Mouse (Mus musculus) cerebellum, postnatal 10 days (tissue): ENCODE measurements around the gene Slc6a11.

Experiments
- DNase-seq, 2 experiments: peaks; one replicate each; pipeline ENCODE4 v3.0.0; 2021; ENCODE audit warnings: mixed read lengths in 2 of 2

Gene Slc6a11

DNA sequence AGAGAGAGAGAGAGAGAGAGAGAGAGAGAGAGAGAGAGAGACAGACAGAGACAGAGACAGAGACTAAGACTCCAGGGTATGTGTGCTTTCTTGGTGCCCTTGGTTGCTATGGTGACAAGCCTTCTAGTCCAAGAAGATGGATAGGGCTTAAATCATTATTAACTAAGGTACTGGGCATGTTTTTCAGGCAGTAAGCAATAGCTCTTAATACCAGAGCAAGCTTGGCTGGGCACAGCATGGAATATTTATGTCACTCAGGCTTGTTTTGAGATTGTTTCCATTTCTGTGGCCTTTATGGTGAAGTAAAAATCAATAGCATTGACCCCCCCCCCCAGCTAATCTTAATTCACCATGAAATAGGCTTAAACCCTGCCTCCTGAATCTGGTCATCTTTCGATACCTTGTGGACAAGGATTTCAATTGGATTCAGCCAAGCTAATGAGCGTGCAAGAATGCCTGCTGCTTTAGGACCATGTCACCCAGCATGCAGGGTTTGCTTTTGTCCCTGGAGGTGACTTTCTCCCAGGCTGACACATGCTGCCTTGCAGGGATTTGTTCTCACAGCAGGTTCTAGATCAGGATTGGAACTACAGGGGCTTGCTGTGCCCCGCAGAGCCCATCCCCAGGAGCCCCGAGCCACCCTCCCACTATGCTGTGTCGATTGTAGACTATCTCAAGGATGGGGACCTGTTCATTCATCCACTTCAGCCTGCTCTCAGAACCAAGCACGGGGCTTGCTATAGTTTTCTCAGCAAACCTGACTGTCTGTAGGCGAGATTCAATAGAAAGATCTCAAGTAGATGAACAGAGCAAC, 51.5 kb downstream of the Slc6a11 start:
- no peak for DNase-seq

DNA sequence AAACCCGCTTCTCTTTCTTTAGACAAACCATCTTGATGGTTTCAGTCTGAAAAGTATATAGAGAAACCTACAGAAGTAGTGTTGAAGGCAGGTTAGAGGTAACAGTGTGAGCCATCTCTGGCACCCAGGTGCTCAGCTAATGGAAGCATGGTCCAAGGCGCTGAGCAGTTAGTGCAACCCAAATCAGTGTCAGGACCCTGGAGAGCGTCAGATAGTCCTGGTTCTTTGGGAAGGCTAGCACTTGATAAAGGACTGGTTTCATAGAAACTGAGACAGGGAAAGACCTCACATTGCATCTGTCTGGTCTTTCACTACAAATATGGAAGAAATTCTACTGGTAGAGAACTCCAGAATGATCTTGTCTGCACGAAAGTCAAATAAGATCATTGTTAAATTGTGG, 56.1 kb downstream of the Slc6a11 start:
- DNase-seq, result no peak

DNA sequence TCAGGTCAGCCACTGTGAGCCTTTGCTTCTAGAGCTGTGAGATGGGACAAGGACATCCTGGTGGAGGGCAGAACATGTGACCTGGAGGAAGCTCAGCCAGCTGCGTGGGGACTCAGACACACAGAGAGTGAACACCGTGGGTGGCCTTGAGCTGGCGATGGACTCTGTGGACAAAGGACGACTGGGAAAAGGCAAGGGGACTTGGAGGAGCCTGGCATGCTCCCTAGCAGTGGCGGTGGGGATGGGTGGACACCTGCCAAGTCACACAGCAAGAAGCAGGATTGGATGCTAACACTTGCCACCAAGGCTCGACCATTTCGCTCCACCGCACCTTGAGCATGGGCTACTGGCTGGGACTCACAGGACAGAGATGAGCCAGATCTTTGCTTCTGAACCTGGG, 57.8 kb downstream of the Slc6a11 start:
- DNase-seq, result peak; percentile 61 to 75

DNA sequence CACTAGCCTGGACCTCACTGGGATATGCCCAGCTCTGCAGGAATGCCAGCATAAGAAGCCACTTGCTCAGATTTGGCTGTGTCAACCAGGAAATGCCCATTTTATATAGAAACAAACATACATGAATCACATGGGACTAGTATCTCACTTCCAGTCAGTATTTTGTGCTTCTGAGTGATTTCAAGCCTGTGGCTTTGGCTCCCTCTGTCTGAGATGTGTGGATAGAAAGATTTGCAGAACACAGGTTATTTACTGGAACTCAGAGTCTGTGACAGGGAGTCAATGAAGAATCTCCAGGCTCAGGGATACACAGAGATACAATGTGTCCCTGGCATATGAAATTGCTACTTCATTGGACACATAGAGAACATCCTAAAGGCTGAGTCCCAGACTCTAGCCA, 65.0 kb downstream of the Slc6a11 start:
- DNase-seq, result no peak

DNA sequence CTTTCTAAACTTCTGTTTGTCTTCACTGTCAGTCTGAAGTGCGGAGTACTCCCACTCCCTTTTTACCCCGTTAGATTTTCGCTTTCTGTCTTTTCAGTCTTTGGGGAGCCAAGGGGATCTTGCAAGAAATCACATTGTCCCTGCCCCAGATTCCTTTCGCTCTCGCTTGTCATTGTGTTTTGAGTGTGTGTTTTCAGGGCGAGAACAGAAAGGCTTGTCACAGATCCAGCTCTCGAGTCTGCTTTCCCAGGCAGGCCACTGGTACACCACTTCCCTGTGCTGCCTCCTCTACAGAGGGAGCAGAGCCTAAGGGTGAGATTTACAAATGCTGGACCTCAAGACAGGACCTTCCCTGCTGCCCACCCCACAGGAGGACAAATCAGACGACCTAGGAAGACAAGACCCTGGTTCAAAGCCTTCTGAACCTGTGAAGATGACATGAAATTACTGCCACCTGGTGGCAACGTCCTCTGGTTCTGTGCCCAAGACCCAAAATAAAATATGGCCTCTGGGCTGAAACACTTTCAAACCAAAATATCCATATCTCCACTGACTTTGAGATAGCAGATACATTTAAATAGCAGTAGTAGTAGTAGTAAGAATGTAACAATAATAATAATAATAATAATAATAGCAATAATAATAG, 68.3 kb downstream of the Slc6a11 start:
- DNase-seq, result peak; percentile 68 to 78

DNA sequence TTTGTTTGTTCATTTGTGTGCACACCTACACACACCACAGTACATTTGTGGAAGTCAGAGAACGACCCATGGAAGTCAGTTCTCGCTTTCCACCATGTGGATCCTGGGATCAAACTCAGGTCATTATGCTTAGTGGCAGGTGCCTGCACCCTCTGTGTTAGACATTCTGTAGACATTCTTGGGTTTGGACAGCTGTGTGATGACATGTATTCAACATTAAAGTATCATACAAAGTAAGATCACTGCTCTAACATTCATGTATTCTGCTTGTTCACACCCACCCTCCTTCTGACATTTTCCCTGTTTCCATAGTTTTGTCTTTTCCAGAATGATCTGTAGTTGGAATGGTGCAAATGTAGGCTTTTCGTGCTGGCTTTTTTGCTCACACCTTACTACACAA, 73.5 kb downstream of the Slc6a11 start:
- no peak for DNase-seq

DNA sequence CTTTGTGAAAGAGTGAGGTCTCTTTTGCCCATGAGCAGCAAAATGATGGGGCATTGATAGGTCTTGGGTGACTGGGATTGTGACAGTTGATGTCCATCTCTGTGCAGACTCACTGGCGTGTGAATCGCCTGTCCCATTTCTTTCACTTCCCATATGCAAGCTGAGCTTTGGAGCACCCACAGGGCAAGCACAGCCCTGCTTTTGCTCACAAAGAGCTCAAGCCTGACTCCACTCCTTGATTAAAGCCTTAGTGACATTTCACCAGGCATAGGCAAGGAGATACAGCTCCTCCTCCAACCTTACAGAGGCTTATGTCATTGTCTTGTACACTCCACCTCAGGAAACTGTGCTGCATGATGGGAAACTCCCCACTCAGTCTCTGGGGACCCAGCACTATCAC, 77.3 kb downstream of the Slc6a11 start:
- no peak for DNase-seq

DNA sequence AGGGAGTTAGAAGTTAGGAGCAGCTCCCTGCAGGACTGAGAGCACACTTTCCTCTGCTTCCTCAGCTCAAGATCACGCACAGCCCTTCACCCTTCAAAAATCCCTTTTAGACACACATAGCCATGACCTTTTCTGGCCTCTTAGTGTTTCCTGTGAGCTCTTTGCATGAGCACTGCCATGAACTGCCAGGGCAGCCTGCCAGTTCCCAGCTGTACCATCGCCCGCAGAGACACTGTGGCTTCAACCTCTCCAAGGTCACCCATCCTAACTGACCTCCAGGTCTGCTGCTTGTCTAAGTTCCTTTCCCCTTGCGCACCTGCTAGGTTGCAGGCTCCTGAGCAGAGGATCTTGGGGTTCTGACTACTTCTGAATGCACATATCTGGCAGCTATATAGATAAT, 83.4 kb downstream of the Slc6a11 start:
- DNase-seq, result no peak

DNA sequence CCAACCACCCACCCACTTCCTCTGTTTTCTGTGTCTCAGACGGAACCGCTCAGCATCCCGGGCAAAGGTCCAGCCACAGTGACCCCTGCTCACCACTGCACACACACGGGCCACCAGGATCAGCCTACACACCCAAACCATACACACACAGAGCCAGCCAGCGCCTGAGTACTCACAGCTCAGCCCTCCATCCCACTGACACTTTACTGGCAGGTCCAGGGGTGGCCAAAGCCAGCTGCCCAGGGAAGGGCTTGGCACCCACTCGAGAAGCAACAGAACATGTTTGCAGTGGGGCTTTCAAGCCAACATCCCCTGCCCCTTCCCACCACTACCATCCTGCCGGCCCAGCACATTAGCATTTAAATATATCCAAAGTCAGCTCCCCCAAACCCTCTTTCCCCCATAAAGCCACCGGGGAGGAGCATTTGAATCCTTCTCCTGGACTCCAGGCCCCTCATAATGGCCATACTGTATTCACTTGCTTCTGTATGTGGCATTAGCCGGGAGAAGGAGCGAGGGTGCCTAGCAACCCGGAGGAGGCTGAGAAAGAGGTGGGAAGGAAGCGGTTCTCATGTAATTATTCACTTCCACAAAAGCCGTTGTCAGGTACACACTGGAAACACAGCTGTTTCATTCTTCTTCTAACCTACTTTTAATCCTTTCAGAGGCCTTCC, 85.8 kb downstream of the Slc6a11 start:
- DNase-seq, result peak; percentile 44 to 64

DNA sequence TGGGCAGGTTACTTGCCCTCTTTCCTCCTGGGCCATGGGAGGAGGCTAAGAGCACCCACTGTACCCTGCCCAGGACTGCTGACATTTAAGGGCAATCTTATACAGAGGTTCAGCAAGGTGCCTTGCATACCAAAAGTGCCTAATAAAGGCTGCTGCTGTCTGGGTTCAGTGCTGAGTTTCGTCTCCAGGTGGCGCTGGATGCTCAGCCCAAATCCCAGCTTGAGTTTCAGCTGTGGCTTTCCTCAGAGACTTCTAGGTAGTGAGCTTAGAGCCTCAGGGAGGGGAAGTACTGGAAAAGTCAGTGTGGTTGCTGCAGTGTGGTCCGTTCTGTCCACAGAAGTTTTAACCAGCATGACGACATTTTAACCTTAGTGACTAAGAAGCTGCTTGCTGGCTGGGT, 93.4 kb downstream of the Slc6a11 start:
- DNase-seq, result peak; percentile 59 to 64

DNA sequence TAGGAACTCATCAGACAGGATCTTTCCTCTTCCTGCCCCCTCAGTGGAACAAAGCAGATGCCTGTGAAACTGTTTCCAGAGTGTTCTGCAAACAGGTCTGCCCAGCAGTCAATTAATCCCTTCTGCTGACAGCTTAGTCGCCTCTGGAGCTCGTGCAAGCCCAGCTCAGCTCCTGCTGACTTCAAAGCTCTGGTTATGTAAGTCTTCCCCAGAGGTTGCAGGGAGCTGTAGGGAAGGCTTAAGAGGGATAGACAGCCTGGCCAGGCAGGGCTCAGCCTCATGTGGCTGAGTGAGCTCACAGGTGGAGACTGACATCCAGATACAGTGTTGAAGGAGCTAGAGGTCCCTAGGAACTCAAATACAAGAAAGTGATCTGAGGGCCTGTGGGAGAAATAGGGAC, 96.3 kb downstream of the Slc6a11 start:
- no peak for DNase-seq

DNA sequence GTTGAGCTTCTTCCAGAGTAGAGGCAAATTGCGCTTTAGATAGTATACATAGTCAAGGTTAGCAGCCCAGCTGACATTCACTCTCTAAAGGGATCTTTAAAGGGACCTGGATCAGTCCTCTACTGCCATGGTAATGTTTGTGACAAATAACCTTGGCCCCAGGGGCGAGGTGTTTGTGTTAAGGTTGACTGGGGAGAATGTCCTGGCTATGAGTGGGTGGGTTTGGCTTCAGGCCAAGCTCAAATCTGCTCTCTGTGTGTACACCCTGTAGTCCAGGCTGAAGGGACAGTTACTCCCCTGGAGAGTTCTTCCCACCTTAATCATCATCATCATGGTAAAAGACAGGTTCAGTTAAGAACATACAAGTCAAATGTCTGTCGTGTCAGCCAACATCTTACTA, 97.2 kb downstream of the Slc6a11 start:
- DNase-seq, result no peak

DNA sequence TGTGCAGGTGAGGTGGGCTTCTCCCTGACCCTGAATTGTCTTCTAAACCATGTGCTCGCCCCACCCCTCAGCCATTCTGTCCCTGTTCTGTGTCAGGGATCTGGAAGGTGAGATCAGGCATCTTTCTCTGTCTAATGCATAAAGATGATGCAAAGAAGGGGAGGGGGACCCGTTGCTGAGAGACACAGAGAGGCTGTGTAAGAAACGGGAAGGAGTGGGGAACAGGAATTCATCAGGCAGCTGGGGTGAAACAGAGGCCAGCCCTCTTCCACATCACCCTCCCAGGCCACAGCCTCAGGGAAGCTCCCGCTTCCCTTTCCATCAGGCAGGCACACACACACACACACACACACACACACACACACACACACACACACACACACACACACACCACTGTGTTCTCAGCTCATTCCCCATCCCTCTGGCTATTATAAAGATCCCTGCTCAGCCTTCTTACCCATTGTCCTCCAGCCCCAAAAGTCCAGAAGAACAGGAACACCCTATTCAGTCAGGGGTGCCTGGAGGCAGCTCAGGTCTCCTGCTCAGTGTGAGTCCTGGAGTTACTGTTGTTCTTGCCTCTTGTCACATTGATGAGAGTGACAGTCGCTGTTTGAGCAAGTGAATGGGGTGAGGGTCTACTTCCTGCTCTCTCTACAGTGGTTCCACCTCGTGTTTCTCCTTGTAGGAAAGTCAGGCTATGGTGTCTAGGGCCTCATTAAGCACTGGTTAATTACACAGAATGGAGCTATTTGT, 108.0 kb downstream of the Slc6a11 start:
- no peak for DNase-seq

DNA sequence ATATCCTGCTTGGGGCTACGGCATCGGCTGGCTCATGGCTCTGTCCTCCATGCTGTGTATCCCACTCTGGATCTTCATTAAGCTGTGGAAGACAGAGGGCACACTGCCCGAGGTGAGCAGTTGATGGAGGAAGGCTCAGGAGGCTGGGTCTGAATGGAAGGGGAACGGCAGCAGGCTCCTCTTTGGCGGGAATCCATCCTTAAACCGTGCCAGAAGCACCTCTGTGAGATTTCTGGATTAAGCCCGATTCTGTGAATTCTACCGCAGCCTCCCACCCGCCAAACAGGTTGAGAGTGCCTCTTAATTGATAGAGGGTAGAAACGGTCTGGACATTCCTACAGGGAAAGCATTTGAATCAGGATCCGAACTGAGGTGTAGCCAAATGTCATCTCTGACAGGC, 114.6 kb downstream of the Slc6a11 start:
- peak; percentile 83 to 85 for DNase-seq

DNA sequence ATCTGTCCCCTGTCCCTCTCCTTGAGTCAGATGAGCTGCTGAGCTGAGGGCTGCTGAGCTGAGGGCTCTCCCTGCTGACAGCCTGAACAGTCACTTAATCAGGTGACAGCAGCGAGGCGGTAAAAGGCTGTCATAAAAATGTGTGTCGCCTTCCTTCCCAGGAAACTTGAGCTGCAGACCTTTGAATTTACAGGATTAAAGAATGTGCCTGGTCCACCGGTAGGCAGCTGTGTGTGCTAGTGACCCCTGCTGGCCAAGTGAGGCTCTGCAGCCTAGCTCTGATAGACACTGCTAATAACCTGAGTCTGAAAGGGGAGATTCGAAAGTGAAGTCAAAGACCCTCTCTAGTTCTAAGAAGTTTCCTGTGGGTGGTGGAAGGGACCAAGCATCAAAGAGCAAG, 119.3 kb downstream of the Slc6a11 start:
- DNase-seq, result peak; percentile 89 to 92

DNA sequence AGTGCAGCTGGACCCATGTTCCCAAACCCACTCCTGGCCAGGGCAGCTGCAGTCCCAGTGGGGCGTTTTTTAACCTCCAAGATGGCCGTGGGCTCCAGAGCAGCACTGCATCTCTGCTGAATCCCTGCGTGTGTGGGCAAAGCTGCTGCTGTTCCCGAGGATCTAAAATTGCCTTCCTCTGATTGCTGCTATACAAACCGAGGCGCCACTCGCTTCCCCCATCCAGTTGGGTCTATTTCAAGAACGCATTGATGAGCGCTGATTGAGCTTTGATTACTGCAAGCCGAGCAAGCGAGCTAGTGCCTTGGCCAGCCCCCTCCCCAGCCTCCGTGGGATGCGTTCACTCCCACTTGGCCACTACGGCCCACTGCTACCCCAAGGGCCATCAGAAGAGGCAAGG, 123.9 kb downstream of the Slc6a11 start:
- no peak for DNase-seq

DNA sequence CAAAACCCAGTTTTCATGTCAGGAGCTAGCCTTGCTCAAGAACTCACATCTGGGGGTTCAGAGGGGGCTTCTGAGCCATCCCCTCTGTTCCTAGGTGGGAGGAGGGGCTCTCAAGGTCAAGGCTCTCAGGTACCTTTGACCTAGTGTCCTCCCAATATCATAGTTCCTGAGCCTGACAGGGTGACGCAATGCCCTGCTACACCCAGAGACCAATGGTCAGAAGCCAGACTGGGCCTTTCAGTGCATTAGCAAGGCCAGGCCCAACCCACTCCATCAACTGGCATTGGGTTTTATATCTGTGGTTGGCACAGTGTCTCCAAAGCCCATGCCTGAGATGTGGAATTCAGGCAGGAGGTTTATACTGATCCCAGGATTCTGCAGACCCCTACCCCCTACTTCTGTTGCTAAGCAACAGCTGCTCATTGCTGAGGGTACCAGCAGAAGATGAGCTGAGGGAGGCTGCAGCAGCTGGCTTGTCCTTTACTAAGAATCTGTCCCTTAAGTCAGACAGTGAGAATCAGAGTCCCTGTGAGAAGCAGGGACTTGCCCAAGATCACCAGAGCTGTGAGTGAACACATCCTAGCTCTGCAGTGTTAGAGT, 126.8 kb downstream of the Slc6a11 start:
- no peak for DNase-seq

DNA sequence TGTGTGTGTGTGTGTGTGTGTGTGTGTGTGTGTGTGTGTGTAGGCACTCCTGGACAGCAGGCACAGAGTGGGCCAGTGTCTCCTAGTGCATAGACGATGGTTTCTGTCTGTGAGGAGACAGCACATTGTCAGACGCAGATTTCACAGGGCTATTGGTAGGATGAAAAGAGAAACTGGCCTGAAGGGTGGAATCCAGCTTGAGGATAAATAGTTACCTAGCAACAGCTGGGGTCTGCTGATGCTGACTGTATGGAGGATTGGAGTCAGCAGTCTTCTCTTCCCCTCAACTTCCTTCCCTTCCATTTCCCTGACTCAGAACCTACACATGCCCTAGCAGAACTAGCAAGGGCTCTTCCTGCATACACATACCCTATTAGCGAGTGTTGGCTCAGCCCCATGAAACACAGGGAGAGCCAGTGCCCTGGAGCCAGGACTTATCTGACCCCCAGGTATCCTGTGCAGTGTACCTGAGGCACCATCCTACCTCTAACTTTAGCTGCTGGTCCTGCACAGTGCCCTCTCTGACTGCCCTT, 127.7 kb downstream of the Slc6a11 start:
- DNase-seq, result no peak

DNA sequence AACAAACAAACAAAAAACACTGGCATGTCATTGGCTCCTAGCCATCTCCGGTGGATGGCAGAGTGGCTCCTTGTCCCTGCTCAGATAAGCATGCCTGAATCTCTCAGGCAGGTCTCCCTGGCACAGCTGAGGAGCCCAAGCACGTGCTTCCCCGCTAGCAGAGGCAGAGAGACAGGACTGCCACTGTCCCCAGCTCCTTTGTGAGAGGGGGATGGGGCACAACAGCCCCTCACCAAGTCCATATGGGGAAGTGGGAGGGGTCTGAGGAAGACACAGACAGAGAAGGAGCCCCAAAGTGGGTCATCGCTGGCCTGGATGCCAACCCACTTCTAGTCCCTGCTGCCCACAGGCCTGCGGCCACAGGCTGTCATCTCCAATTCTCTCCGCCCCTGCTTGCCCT, 130.6 kb downstream of the Slc6a11 start:
- peak; percentile 81 to 84 for DNase-seq

DNA sequence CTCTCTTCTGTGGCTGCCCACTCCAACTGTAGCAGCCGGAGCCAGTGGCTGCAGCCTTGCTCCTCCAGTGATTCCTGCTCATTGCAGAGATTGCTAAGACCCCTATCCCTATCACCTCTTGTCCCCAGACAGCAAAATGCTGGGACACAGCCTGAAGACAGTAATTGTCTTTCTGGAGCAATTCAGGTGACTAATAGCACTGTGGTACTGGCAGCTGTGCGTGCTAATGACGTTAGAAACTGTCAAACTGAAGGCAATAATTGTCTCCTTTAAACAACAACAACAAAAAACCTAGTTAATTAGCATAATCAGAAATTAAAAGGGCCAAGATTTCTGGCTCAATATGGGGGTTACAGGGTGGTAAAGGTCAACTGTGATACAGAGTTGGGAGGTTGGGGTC, 133.0 kb downstream of the Slc6a11 start:
- DNase-seq, result no peak

DNA sequence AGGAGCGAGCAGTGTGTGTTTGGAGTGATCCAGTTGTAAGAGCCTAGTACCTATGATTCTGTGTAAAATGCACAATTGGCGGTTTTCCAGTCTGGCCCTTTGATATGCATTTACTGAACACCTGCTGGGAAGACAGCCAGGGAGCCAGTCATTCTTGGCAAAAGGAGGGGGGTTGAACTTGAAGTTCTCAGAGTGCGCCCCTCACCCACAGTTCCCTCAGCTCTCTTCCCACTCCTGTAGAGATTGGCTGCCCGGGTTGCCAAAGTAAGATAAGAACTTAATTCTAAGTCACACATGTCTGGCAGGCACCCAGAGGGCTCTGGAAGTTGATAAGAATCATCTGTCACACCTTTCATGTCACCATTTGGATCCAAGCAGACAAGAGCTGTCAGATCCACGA, 133.4 kb downstream of the Slc6a11 start:
- DNase-seq, result peak in 1 of 2 experiments; percentile 38

DNA sequence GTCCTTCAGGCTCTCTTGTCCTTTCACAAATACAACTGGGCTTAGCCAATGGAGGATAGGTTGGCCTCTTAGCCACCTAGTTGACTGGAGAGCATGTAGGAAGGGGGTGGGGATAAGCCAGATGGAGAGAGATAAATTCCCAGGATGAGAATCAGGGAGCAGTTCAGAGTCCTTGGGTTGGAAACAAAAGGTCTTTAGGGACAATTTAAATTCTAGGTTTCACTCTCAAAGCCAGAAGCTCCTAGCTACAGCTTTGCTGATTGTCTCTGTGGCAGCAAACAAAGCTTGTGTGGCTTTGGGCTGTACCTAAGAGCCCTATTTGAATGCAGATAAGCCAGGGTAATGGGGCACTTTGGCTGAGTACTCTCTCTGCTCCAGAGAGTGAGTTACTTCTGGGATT, 135.2 kb downstream of the Slc6a11 start:
- DNase-seq, result no peak

DNA sequence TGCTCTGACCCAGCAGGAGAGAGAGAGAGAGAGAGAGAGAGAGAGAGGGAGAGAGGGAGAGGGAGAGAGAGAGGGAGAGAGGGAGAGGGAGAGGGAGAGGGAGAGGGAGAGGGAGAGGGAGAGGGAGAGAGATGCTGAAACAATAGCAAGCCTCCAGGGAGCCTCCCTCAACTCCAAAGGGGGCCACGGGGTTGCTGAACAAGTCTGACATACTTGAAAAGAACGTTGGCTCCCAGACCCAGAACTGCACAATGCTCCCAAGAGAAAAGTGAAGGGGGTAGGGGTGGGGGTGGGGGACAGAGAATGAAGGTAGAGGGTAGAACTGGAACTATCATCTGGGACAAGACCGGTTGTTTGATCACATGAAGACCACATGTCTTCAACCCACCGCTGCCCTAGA, 136.9 kb downstream of the Slc6a11 start:
- no peak for DNase-seq
